Mouse (Mus musculus) spleen, postnatal 4 days (tissue): ENCODE measurements around the gene Gm9922.

Source experiments
- DNase-seq, 2 experiments: peaks; one replicate each; pipeline ENCODE4 v3.0.0; 2022; ENCODE audit warnings: low spot score in 2 of 2

Gene Gm9922

GRCm38 (mm10) chr14:101729237-101729971 lies at the start of gene Gm9922, which contains the start of gene Lmo7:
TSS of gene Gm9922 (minus strand) at chr14:101729814.
TSS of gene Lmo7 (plus strand) at chr14:101729957.
- DNase-seq: peak; percentile 15 to 63

GRCm38 (mm10) chr14:101778426-101778825 lies 48.8 kb upstream of the Gm9922 start:
- no peak for DNase-seq

- no peak for DNase-seq
Measured at GRCm38 (mm10) chr14:101777129-101777493, 47.5 kb upstream of the Gm9922 start.

- DNase-seq: no peak
Measured at GRCm38 (mm10) chr14:101776296-101777128, 46.9 kb upstream of the Gm9922 start.

- no peak for DNase-seq
Measured at GRCm38 (mm10) chr14:101774631-101775030, 45.0 kb upstream of the Gm9922 start.

GRCm38 (mm10) chr14:101771756-101772155 lies 42.1 kb upstream of the Gm9922 start:
- DNase-seq: no peak

- DNase-seq: no peak
Measured at GRCm38 (mm10) chr14:101771336-101771735, 41.7 kb upstream of the Gm9922 start.

- DNase-seq: no peak
Measured at GRCm38 (mm10) chr14:101763762-101764295, 34.2 kb upstream of the Gm9922 start.

- no peak for DNase-seq
Measured at GRCm38 (mm10) chr14:101762267-101762666, 32.7 kb upstream of the Gm9922 start.

GRCm38 (mm10) chr14:101755425-101755824 lies 25.8 kb upstream of the Gm9922 start:
- DNase-seq: no peak

- DNase-seq: no peak
Measured at GRCm38 (mm10) chr14:101750910-101751309, 21.3 kb upstream of the Gm9922 start.

GRCm38 (mm10) chr14:101748436-101748835 lies 18.8 kb upstream of the Gm9922 start:
- DNase-seq: no peak

- no peak for DNase-seq
Measured at GRCm38 (mm10) chr14:101747811-101748210, 18.2 kb upstream of the Gm9922 start.

GRCm38 (mm10) chr14:101746635-101747034 lies 17.0 kb upstream of the Gm9922 start:
- no peak for DNase-seq

- DNase-seq: no peak
Measured at GRCm38 (mm10) chr14:101737501-101737900, 7.9 kb upstream of the Gm9922 start.

- DNase-seq: no peak
Measured at GRCm38 (mm10) chr14:101733542-101734303, 4.1 kb upstream of the Gm9922 start.

- no peak for DNase-seq
Measured at GRCm38 (mm10) chr14:101729972-101730692, 518 bp upstream of the Gm9922 start.

- DNase-seq: no peak
Measured at GRCm38 (mm10) chr14:101714414-101714813, 15.2 kb downstream of the Gm9922 start.

- DNase-seq: no peak
Measured at GRCm38 (mm10) chr14:101707088-101707487, 22.5 kb downstream of the Gm9922 start.

- no peak for DNase-seq
Measured at GRCm38 (mm10) chr14:101704479-101704878, 25.1 kb downstream of the Gm9922 start.

GRCm38 (mm10) chr14:101688406-101688805 lies 41.2 kb downstream of the Gm9922 start:
- no peak for DNase-seq
